Comparison of ENCODE assay signal across 30 mouse cellular contexts in the genomic region with DNA sequence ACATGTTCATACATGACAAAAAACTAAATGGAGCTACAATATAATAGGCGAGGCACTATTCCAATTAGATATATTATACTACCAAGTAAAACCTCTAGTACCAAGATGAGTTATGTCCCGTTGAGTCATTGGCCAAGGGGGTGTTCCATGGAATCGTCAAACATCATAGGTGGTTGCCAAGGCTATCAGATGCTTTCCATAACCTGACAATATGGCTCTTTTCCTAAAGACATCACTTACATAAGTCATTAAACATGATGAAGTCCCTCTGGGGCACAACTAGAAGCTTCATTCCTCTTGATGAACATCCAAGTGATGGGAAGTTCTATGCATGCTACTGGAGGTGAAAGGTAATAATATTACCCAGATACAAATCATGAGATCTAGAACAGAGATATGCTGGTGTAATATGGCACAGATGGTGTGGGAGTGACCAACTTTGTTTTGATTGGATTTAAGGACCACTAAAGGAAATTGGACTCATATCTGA.
"Had no signal": no experiment of that assay in that cellular context is flagged by ENCODE, and none has a peak within 500 bp of the region (broad histone marks: within the 10 kb centered on the region; RNA-seq: fewer than 3 reads in every experiment).

No protein-coding gene starts in this region.

- H3K27ac ChIP-seq: left cerebral cortex, adult 2 months; limb, embryonic 10.5 days; limb, embryonic 12.5 days; limb, embryonic 13.5 days; limb, embryonic 15.5 days; liver, embryonic 12.5 days; liver, embryonic 13.5 days; liver, embryonic 14.5 days; liver, embryonic 15.5 days; macrophage; midbrain, embryonic 10.5 days; midbrain, embryonic 12.5 days; midbrain, embryonic 13.5 days; midbrain, embryonic 15.5 days had no signal

- H3K9ac ChIP-seq: limb, embryonic 12.5 days; limb, embryonic 13.5 days; limb, embryonic 15.5 days; liver, embryonic 12.5 days; liver, embryonic 13.5 days; liver, embryonic 14.5 days; liver, embryonic 15.5 days; liver, postnatal 0 days; lung, embryonic 14.5 days; lung, embryonic 15.5 days; midbrain, embryonic 12.5 days; midbrain, embryonic 13.5 days; midbrain, embryonic 15.5 days had no signal

- H3K27me3 ChIP-seq: limb, embryonic 12.5 days; limb, embryonic 13.5 days; limb, embryonic 15.5 days; liver, embryonic 12.5 days; liver, embryonic 13.5 days; liver, embryonic 15.5 days; lung, embryonic 15.5 days; megakaryocyte, embryonic 14.5 days; midbrain, embryonic 12.5 days; midbrain, embryonic 13.5 days; midbrain, embryonic 15.5 days had no signal

- H3K4me3 ChIP-seq: left cerebral cortex, adult 2 months; limb, embryonic 10.5 days; limb, embryonic 12.5 days; limb, embryonic 13.5 days; limb, embryonic 15.5 days; liver, embryonic 12.5 days; liver, embryonic 13.5 days; liver, embryonic 15.5 days; lung, embryonic 15.5 days; megakaryocyte, embryonic 14.5 days; midbrain, embryonic 10.5 days; midbrain, embryonic 12.5 days; midbrain, embryonic 13.5 days; midbrain, embryonic 15.5 days; myocyte had no signal

- ATAC-seq: liver, embryonic 12.5 days; liver, postnatal 0 days; midbrain, embryonic 13.5 days; midbrain, embryonic 15.5 days; midbrain, embryonic 16.5 days had no signal

- H3K4me2 ChIP-seq: limb, embryonic 12.5 days; limb, embryonic 13.5 days; limb, embryonic 15.5 days; liver, embryonic 11.5 days; liver, embryonic 12.5 days; liver, embryonic 13.5 days; liver, embryonic 15.5 days; lung, embryonic 14.5 days; lung, embryonic 15.5 days; midbrain, embryonic 11.5 days; midbrain, embryonic 12.5 days; midbrain, embryonic 13.5 days; midbrain, embryonic 15.5 days had no signal

- DNase-seq: left cerebral cortex, postnatal 4 days; liver; liver, embryonic 13.5 days; liver, postnatal 0 days; lung, adult 2 months; lung, embryonic 14.5 days; lung, postnatal 10 days; lung, postnatal 14 days; lung, postnatal 36 days; lung, postnatal 4 days; midbrain, embryonic 14.5 days had no signal

- H3K4me1 ChIP-seq: limb, embryonic 10.5 days; limb, embryonic 12.5 days; limb, embryonic 13.5 days; limb, embryonic 15.5 days; liver, embryonic 12.5 days; liver, embryonic 15.5 days; megakaryocyte, embryonic 14.5 days; midbrain, embryonic 10.5 days; midbrain, embryonic 12.5 days; midbrain, embryonic 13.5 days; midbrain, embryonic 15.5 days had no signal

- H3K36me3 ChIP-seq: limb, embryonic 10.5 days; limb, embryonic 12.5 days; limb, embryonic 13.5 days; limb, embryonic 15.5 days; liver, embryonic 12.5 days; liver, embryonic 13.5 days; liver, embryonic 15.5 days; lung, embryonic 15.5 days; midbrain, embryonic 10.5 days; midbrain, embryonic 12.5 days; midbrain, embryonic 13.5 days; midbrain, embryonic 15.5 days had no signal

- H3K9me3 ChIP-seq: limb, embryonic 10.5 days; limb, embryonic 12.5 days; limb, embryonic 13.5 days; limb, embryonic 15.5 days; liver, embryonic 12.5 days; liver, embryonic 13.5 days; liver, embryonic 15.5 days; lung, embryonic 15.5 days; megakaryocyte, embryonic 14.5 days; midbrain, embryonic 10.5 days; midbrain, embryonic 12.5 days; midbrain, embryonic 13.5 days; midbrain, embryonic 15.5 days had no signal
